Mouse (Mus musculus) bone marrow macrophage, adult 2 months (primary cell): ENCODE data around the gene Rps6kb1.

Experiments
- CTCF ChIP-seq: IDR thresholded peaks from 2 replicates; pipeline ENCODE4 v1.5.1; 2012; ENCODE audit warnings: low read depth, mild to moderate bottlenecking, low read length, moderate library complexity
- POLR2A ChIP-seq: IDR thresholded peaks from 2 replicates; pipeline ENCODE4 v1.6.1; 2012; ENCODE audit warnings: mild to moderate bottlenecking, low read depth, low read length, borderline replicate concordance

- TF ChIP-seq CTCF (no peak), POLR2A (0 out of 2 replicates have a peak, but pooled peaks have one; percentile 61)
These were observed 42.5 kb upstream of the Rps6kb1 start for GRCm38 (mm10) chr11:86586868-86587792.
